Mouse (Mus musculus): ENCODE measurements around the gene Tbc1d22a.
"Not testable (repeated sequence)": the region's sequence is repeated elsewhere in the genome, so short reads cannot be mapped to it uniquely, and the experiment has no call there.

Tbc1d22a gene

GRCm38 (mm10) chr15:86181321-86181720, 32.9 kb upstream of the Tbc1d22a start:
- not testable (repeated sequence) for DNase-seq (ENCODE audit: low spot score in 2 of 2)

GRCm38 (mm10) chr15:86181941-86182439, 32.3 kb upstream of the Tbc1d22a start:
- DNase-seq (ENCODE audit: low spot score in 2 of 2) = no peak

DNA sequence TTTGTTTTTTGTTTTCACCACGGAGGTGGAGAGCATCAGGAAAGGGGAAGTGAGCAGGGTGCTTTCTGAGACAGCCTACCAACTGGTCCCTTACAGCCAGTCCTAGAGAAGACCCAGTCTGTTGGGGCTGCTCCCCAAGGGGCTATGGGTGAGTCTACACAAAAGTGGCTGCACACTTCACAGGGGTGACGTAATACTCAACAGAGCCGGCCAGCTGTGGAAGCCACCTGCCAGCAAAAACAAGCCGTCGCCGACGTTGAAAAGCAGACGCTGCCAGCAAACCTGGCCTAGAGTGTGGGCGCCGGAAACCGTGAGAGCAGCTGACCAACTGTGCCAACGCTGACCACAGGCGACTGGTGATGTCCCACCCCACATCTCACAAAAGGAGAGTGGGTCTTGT, 31.6 kb upstream of the Tbc1d22a start:
- peak; percentile 55 to 67 for DNase-seq (ENCODE audit: low spot score in 2 of 2)

DNA sequence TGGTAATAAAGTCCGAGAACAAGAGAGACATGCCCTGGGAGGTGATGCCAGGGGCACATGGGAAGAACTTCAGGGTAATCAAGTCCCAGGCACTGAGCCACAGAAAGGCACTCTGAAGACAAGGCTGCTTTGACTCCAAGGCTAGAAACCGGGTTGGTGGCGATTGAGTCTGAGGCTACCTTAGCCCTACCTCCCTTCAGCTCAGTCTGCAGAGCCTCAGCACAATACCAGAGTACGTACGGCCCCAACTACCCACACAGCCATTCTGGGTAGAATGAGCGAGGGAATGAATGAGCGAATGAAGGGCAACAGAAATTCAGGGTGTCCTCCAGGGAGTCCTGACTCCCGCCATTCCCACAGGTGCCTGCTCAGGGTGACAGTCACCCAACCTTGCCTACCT, 30.8 kb upstream of the Tbc1d22a start:
- no peak for DNase-seq (ENCODE audit: low spot score in 2 of 2)

- no peak for DNase-seq (ENCODE audit: low spot score in 2 of 2)
Observed at GRCm38 (mm10) chr15:86184071-86184470, 30.2 kb upstream of the Tbc1d22a start.

GRCm38 (mm10) chr15:86184851-86185688, 29.2 kb upstream of the Tbc1d22a start:
- DNase-seq (ENCODE audit: low spot score in 2 of 2) = peak in 1 of 2 experiments; percentile 66

DNA sequence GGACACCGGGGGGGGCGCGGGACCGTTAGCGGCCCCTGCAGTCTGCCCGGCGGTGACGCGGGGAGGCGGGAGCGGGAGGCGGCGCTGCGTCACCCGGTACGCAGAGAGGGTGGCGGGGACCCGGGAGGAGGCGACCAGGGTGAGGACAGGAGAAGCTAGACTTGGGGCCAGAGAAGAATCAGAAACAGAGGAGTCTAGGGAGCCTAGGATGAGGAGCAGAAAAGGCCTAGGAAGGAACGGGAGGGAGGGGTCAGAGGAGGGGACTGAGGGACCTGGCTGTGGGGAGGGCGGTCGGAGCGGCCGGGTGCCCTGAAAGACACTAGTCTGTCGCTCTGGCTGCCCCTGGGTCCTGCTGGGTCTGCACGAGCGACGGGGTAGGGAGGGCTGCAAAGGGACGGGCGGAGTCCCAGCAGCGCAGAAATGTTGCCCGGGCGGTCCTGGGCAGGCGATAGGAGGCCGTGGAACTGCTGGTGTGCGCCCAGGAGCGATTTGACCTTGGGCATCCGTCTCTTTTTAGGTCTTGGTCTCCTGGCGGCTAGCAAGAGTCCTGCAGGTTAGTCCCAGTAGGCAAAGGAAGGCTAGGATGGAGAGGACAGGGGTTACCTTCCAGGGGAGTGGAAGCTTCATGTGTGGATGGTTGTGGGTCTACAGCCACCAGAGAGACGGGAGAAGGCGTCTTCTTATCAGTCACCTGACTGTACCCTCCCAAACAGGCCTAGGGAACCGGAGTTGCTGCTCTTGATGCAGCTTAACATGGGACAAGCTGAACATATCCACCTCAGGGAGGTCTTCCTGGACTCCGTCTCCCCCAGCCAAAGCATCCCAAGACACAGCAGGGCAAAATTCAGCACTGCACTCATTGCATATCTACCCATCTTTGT, 28.3 kb upstream of the Tbc1d22a start, which contains the start of gene Cerk:
TSS of gene Cerk (minus strand) at position 453 of the 881 bp plus-strand sequence.
- DNase-seq (ENCODE audit: low spot score in 2 of 2) = peak; percentile 83 to 85

- no peak for DNase-seq (ENCODE audit: low spot score in 2 of 2)
Observed at GRCm38 (mm10) chr15:86186686-86187085, 27.6 kb upstream of the Tbc1d22a start.

DNA sequence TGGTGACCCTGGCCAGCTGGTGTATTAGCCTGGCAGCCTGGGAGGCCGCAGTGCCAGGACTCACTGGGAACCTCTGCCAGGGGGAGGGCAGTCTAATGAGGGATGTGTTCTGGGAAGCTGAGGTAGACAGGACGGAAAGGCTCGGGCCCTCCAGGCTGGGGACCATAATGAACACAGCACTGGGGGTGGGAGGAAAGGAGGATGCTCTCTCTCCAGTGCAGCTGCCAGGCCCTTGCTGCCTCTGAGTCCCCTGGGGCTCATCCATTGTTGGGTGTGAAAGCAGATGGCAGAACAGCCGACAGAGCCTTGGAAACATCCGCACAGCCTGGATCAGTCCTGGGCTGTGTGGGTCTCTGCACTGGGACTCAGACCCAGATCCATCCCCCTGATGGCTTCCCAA, 26.1 kb upstream of the Tbc1d22a start:
- no peak for DNase-seq (ENCODE audit: low spot score in 2 of 2)

GRCm38 (mm10) chr15:86188746-86189470, 25.4 kb upstream of the Tbc1d22a start:
- DNase-seq (ENCODE audit: low spot score in 2 of 2) = peak in 1 of 2 experiments; percentile 55

GRCm38 (mm10) chr15:86190387-86190786, 23.9 kb upstream of the Tbc1d22a start:
- no peak for DNase-seq (ENCODE audit: low spot score in 2 of 2)

DNA sequence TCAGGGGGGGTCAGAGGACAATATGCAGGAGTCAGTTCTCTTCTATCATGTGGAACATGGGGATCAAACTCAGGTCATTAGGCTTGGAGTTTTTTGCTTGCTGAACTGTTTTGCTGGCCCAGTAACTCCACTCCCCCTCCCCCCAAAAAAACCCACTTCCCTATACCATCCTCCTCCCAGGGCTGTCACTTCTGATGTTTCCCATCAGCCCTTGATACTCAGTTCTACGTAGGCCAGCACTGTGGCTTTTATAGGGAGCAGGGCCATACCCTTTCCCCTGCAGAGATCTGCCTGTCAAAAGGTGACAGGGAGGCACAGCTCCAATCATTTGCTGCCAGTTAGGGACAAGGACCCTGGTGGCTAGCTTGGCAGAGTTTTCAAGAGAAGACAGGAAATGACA, 22.8 kb upstream of the Tbc1d22a start:
- DNase-seq (ENCODE audit: low spot score in 2 of 2) = no peak

- no peak for DNase-seq (ENCODE audit: low spot score in 2 of 2)
Observed at GRCm38 (mm10) chr15:86191933-86192332, 22.3 kb upstream of the Tbc1d22a start.

GRCm38 (mm10) chr15:86194676-86195453, 19.4 kb upstream of the Tbc1d22a start:
- not testable (repeated sequence) for DNase-seq (ENCODE audit: low spot score in 2 of 2)

GRCm38 (mm10) chr15:86199052-86199451, 15.2 kb upstream of the Tbc1d22a start:
- DNase-seq (ENCODE audit: low spot score in 2 of 2) = no peak

DNA sequence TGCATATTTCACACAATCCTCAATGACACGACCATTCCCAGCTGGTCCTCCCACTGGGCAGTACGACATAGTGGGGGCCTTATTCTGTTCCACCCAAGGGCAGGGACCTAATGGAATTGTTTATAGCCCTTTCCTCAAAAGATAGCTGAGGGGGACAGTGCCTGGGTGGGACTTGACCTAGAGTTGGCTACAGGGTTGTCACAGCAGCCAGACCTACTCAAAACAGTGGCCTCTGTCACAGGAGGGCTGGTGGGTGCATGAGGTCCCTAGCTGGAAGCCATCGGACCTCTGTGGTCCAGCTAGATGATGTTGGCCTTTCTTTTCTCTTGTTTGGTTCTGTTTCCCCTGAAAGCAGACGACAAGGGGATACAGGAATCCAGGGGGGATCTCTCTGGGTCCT, 14.8 kb upstream of the Tbc1d22a start:
- no peak for DNase-seq (ENCODE audit: low spot score in 2 of 2)

GRCm38 (mm10) chr15:86200169-86200568, 14.1 kb upstream of the Tbc1d22a start:
- DNase-seq (ENCODE audit: low spot score in 2 of 2) = no peak

DNA sequence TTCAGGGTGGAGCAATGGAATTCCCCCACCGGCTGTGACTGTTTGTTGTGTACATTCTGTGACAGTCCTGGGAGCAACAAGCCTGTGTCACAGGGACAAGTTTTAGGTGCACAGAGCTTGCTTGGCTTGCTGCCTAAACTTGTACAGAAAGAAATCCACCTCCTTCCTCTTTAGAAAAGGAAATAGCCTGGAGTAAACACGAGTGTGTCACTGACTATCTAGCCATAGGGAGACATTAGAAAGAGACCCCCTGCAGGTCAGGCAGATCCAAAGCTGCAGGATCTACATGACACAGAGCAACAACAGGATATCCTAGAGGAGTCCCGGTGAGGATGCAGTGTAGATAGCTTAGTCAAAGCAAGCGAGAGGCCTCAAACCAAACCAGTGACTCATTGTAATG, 13.2 kb upstream of the Tbc1d22a start:
- DNase-seq (ENCODE audit: low spot score in 2 of 2) = no peak

DNA sequence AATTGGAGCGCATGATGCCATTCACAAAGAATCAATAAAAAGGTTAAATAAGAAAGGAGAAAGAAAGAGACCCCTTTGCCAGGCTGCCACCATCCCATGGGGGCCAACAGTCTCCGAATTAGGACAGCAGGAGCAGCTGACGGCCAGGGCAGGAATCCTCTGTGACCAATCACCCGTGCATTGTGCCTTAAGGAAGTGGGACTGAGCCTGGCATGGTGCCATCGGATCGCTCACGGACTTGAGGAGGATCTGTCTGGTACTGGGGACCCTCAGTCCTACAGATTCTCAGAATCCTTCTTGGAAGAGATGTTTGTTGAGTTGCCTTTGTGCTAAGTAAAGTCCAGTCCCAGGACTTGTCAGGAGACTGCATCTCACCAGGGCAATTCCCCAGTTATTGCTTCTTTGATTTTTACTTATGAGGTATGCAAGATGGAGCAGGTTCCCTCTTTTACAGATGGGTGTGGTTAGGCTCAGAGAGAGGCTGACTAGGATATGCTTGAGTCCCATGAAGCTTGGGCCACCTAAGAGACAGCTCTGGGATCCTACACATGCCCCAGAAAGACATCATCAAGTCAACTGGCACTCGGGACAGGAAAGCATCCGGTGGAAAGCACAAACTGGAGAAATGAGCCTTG, 12.4 kb upstream of the Tbc1d22a start:
- DNase-seq (ENCODE audit: low spot score in 2 of 2) = no peak

DNA sequence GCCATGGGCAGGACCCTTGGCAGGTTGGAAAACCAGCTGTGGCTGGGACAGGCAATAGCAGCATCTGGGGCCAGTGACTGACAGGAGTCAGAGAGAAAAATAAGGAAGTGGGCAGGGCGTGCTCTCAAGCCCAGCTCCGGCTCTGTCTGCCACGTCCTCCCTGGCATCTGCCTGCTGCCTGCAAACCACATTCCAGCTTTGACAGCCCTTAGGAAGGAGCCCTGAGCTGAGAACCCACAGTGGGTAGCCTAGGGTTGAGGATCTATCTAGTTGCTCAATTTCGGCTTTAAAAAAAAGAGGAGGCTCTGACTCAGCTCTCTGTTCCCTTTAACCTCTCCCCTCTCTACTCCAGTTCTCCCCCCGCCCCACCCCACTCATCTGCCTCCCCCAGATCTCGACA, 11.6 kb upstream of the Tbc1d22a start:
- no peak for DNase-seq (ENCODE audit: low spot score in 2 of 2)
